Mouse (Mus musculus): Measurements from ENCODE around the gene Igsf9b. TPM values are rescaled to one million over a fixed set of nuclear protein-coding genes. Genes with fewer than 3 reads are reported as not detected.

Gene Igsf9b
- polyA plus RNA-seq (2021; fragmentation: Nextera tagmentation) = 7.4 and 10.1 TPM in 2 replicates
- long read RNA-seq, experiment 1, partial matches to known transcripts = 1 of 19 reads
- long read RNA-seq, experiment 1, other reads (novel, unspliced or antisense) = 18 of 19 reads
- long read RNA-seq, experiment 2, partial matches to known transcripts = 0 of 16 reads
- long read RNA-seq, experiment 2, other reads (novel, unspliced or antisense) = 16 of 16 reads

DNA sequence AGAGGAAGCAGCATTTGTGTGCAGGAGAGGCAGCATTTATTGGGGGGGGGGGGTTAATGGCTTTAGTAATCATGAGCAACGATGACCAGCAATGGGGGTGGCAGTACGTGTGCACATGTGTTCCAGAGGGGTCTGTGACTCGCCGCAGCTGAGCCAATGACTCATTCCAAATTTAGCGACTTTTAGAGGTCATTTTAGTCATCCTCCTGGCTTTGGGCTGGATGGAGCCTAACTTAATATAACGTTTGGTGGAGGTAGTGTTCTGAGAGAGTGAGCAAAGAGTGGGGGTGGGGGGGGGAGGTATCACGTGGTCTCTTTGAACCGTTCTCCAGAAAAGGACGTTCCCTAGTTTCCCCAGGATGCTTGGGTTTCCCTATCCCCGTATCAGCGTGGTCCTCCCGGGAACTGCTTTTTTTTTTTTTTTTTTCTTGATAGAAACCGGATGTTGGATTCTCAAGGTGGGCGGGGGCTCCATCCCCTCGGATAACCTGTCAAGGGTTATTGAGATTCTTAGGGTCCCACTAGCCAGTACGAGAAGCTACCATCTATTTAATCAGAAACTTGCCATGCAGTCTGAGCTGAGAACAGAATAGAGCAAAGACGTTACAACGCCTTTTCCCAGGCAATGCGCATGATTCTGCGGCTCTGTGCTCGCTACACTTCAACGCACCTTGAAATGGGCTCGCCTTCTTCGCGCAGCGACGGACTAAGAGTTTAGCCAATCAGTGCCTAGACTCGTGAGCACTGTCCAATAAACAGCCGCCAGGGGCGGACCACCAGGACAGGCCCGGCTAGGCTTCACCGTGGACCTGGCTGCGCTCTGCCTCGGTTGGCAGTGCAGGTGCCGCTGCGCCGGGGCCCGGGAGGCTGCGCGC is at the start of gene Igsf9b:
Gene Igsf9b, plus strand, starts transcription at position 794 of the 875 bp plus-strand sequence.

DNA sequence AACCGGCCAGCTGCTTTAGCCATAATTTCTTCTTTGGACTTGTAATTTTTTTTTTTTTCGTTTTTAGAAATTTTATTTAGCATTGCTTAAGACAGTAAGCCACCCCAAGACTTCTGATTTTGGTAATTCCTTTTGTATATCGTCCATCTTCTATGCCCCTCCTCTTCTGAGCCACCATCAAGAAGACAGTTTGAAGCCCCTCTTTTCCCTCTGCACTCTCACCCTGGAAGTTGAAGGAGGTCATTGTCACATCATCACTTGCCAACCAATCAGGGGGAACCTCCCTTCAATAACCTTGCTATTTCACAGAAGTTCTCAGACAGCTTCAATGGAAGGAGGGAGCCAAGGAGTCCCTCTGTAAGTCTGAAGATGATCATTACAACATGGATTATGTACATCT is 97.5 kb downstream of the Igsf9b start, which contains the start of gene Spata19:
Gene Spata19, plus strand, starts transcription at position 301 of the 400 bp plus-strand sequence.

Other genes starting within 250 kb of the Igsf9b start
- 21.8 and 27.3 TPM in 2 replicates for gene Jam3, start 143.8 kb upstream of the Igsf9b start, polyA plus RNA-seq (2021; fragmentation: Nextera tagmentation)
- gene Spata19, start 97.6 kb downstream of the Igsf9b start, polyA plus RNA-seq (2021; fragmentation: Nextera tagmentation) = 0.48 and 0.60 TPM in 2 replicates